Mouse (Mus musculus): ENCODE data around the gene Ppm1m. TPM values are rescaled to one million over a fixed set of nuclear protein-coding genes. Genes with fewer than 3 reads are reported as not detected.

Ppm1m gene
- polyA plus RNA-seq, 1 experiment = 42.1 TPM

GRCm38 (mm10) chr9:106167703-106168102 is 31.8 kb downstream of the Ppm1m start:
- Histone ChIP-seq H3K4me1 (ENCODE audit: control insufficient read depth, insufficient read depth, low read length) (no peaks in the 10 kb centered on the region; the same call in 1 of the 2 replicates), H3K4me3 (ENCODE audit: insufficient read depth, low read length) (no peak overlapping the region), H3K27ac (ENCODE audit: insufficient read depth, low read length) (no peak overlapping the region)
- TF ChIP-seq CTCF (IDR thresholded peaks at IDR 0.05; ENCODE audit: extremely low read depth, insufficient read depth, low read length) (no peak), POLR2A (IDR thresholded peaks at IDR 0.05; ENCODE audit: extremely low read depth, insufficient read depth, low read length) (no peak)

- no peaks in the 10 kb centered on the region; the same call in 1 of the 2 replicates for H3K4me1 ChIP-seq (ENCODE audit: control insufficient read depth, insufficient read depth, low read length)
- H3K4me3 ChIP-seq (ENCODE audit: insufficient read depth, low read length) = no peak overlapping the region
- TF ChIP-seq POLR2A (IDR thresholded peaks at IDR 0.05; ENCODE audit: extremely low read depth, insufficient read depth, low read length) (no peak), CTCF (IDR thresholded peaks at IDR 0.05; ENCODE audit: extremely low read depth, insufficient read depth, low read length) (no peak)
- H3K27ac ChIP-seq (ENCODE audit: insufficient read depth, low read length) = no peak overlapping the region
Measured at GRCm38 (mm10) chr9:106167241-106167640, 32.3 kb downstream of the Ppm1m start.

DNA sequence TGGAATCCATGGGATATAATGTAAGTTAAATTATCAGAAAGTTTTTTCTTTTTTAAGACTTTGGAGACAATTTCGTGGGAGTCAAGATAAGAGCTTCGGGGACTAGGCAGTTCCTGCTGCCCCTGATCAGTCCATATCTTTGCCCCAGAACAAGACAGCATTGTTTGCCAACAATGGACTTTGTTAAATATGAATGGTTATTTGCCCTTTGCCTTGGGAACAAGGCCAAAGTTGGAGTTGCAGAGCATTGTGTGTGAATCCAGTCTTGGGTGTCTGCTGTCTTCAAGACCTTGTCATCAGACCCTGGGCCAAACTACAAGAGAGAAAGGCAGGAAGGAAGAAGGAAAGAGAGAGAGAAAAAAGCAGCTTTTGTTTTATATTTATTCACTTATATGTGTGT is 32.8 kb downstream of the Ppm1m start:
- Histone ChIP-seq H3K4me1 (ENCODE audit: control insufficient read depth, insufficient read depth, low read length) (no peaks in the 10 kb centered on the region; the same call in 1 of the 2 replicates), H3K27ac (ENCODE audit: insufficient read depth, low read length) (no peak overlapping the region), H3K4me3 (ENCODE audit: insufficient read depth, low read length) (no peak overlapping the region)
- TF ChIP-seq CTCF (IDR thresholded peaks at IDR 0.05; ENCODE audit: extremely low read depth, insufficient read depth, low read length) (no peak), POLR2A (IDR thresholded peaks at IDR 0.05; ENCODE audit: extremely low read depth, insufficient read depth, low read length) (no peak)

- no peaks in the 10 kb centered on the region for H3K4me1 ChIP-seq (ENCODE audit: control insufficient read depth, insufficient read depth, low read length)
- TF ChIP-seq CTCF (IDR thresholded peaks at IDR 0.05; ENCODE audit: extremely low read depth, insufficient read depth, low read length) (no peak), POLR2A (IDR thresholded peaks at IDR 0.05; ENCODE audit: extremely low read depth, insufficient read depth, low read length) (no peak)
- peak overlapping the region; percentile 74 for H3K4me3 ChIP-seq (ENCODE audit: insufficient read depth, low read length)
- H3K27ac ChIP-seq (ENCODE audit: insufficient read depth, low read length) = peak overlapping the region; percentile 93; the same call in 1 of the 2 replicates
Measured at GRCm38 (mm10) chr9:106160426-106160825, 39.1 kb downstream of the Ppm1m start.

DNA sequence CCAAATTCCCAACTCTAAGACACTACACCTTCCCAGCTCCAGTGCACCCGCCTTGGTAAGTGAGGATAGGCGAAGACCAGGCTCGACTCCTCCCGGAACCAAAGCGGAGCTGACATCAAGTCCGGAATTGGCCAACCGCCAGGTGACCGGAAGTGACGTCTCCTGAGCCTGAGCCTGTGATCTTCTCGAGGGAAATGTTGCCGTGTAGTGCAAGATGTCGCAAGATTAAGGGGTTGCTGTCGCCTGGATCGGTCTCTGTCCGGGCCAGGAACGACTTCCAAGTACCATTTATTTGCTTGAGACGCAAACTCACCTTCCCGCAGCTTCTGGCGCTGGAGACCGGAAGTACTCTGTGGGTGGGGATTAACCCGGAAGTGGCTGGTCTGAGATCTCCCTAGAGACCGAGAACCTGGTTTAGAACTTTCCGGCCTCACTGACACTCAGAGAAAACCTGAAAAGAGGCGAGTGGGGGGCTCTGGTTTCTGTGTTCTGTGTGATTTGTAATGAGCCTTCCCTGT is 39.7 kb downstream of the Ppm1m start:
- peak overlapping the region; percentile 74 for H3K4me3 ChIP-seq (ENCODE audit: insufficient read depth, low read length)
- H3K27ac ChIP-seq (ENCODE audit: insufficient read depth, low read length) = peak overlapping the region; percentile 93
- TF ChIP-seq POLR2A (IDR thresholded peaks at IDR 0.05; ENCODE audit: extremely low read depth, insufficient read depth, low read length) = peak; percentile 53; the same call in 1 of the 2 replicates
- no peak for TF ChIP-seq CTCF (IDR thresholded peaks at IDR 0.05; ENCODE audit: extremely low read depth, insufficient read depth, low read length)
- no peaks in the 10 kb centered on the region for H3K4me1 ChIP-seq (ENCODE audit: control insufficient read depth, insufficient read depth, low read length)

- TF ChIP-seq POLR2A (IDR thresholded peaks at IDR 0.05; ENCODE audit: extremely low read depth, insufficient read depth, low read length) = no peak
- TF ChIP-seq CTCF (IDR thresholded peaks at IDR 0.05; ENCODE audit: extremely low read depth, insufficient read depth, low read length) = no peak
- Histone ChIP-seq H3K4me3 (ENCODE audit: insufficient read depth, low read length) (peak overlapping the region; percentile 74; the same call in 1 of the 2 replicates), H3K4me1 (ENCODE audit: control insufficient read depth, insufficient read depth, low read length) (no peaks in the 10 kb centered on the region), H3K27ac (ENCODE audit: insufficient read depth, low read length) (no peak overlapping the region)
Measured at GRCm38 (mm10) chr9:106159237-106159636, 40.3 kb downstream of the Ppm1m start.

DNA sequence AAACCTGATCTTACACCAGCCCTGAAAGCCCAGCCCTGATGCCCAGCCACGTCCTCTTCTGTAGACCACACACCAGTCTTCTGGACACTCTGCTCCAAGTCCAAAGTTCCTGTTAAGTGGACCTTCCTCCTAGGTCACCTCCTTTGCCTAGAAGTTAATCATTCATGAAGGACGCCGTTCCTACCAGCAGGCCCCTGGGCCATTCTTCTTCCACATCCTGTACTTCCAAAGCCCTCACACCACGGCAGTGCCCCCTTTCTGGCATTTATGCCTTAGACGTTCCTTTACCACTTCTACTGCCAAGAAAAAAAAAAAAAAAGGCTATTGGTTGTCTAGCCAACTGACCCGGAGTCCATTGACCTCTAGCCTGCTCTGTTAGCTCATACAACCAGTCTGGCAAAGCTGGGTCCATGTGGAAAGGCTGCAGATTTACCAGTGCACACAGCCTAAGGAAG is 41.5 kb downstream of the Ppm1m start, which contains the start of gene Glyctk:
Glyctk (minus strand) TSS at position 102 of the 455 bp plus-strand sequence.
- TF ChIP-seq CTCF (IDR thresholded peaks at IDR 0.05; ENCODE audit: extremely low read depth, insufficient read depth, low read length) = no peak
- no peak for TF ChIP-seq POLR2A (IDR thresholded peaks at IDR 0.05; ENCODE audit: extremely low read depth, insufficient read depth, low read length)
- H3K27ac ChIP-seq (ENCODE audit: insufficient read depth, low read length) = no peak within 1 kb of the TSS
- no peaks in the 10 kb centered on the region for H3K4me1 ChIP-seq (ENCODE audit: control insufficient read depth, insufficient read depth, low read length)
- no peak within 1 kb of the TSS for H3K4me3 ChIP-seq (ENCODE audit: insufficient read depth, low read length)

DNA sequence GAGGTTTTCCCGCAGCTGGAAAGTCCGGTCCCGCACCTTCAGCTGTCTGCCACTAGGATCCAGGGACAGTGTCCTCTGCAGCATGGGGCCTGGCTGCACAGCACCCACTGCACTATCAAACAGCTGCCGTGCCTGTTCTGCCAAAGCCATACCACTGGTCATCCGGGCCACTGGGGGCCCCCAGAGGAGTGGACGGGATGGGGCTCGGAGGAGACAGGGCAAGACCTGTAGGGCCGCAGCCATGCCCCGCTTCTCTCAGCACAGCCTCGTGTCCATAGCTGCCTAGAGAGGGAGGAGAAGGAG is 42.0 kb downstream of the Ppm1m start:
- Histone ChIP-seq H3K27ac (ENCODE audit: insufficient read depth, low read length) (no peak overlapping the region), H3K4me1 (ENCODE audit: control insufficient read depth, insufficient read depth, low read length) (no peaks in the 10 kb centered on the region), H3K4me3 (ENCODE audit: insufficient read depth, low read length) (no peak overlapping the region)
- TF ChIP-seq CTCF (IDR thresholded peaks at IDR 0.05; ENCODE audit: extremely low read depth, insufficient read depth, low read length) = no peak

DNA sequence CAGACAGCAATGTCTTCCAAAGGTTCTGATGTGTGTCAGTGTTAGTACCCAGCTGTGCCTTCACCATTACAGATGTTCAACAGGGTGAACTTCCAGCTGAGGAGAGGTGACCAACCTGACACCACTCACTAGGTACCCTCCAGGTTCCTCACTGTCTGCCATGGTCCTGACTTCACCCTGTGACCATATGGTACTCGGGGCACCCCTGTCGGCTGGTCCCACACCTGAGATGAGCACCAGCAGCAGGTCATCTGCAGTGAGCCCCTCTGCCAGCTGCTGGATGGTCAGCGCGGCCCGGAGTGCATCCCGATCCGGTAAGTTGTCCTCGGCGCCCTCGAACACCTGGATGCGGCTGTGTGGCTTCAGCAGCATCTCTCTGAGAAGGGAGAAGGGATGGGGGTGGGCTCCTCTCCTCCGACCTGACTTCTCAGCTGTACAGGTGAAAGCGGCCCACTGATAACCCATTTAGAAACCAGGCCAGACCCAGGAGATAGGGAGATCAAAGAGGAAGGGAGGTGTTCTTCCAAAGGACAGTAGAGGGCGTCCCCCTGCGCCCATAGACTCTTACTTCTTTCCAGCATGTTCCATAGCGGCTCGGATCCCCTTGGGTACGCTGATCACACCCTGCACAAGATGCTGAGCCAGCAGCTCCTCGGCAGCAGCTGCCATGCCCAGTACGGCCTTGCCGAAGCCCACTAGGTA is 42.5 kb downstream of the Ppm1m start:
- no peak overlapping the region for H3K27ac ChIP-seq (ENCODE audit: insufficient read depth, low read length)

DNA sequence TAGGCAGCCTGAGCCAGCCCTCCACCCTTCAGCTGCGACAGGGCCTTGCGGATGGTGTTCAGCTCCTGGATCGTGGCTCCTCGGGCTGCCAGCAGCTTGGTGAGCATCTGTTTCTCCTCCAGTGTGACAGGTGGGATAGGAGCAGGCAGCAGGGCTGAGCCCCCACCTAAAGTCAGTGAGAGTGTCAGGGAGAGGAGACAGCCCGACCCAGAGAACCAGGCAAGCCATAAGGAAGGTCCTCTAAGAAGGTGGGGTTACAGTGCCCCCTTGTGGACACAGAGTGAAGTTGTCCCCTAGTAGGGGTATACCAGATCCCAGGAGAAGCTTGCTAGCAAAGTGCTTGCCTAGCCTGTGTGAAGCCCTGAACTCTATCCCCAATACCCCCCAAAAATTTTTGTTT is 43.1 kb downstream of the Ppm1m start:
- H3K27ac ChIP-seq (ENCODE audit: insufficient read depth, low read length) = no peak overlapping the region
- peak; percentile 38 for TF ChIP-seq CTCF (IDR thresholded peaks at IDR 0.05; ENCODE audit: extremely low read depth, insufficient read depth, low read length)
- TF ChIP-seq POLR2A (IDR thresholded peaks at IDR 0.05; ENCODE audit: extremely low read depth, insufficient read depth, low read length) = no peak
- no peaks in the 10 kb centered on the region for H3K4me1 ChIP-seq (ENCODE audit: control insufficient read depth, insufficient read depth, low read length)
- H3K4me3 ChIP-seq (ENCODE audit: insufficient read depth, low read length) = no peak overlapping the region

More for the DNA sequence above, 42.5 kb downstream of the Ppm1m start:
- Histone ChIP-seq H3K4me3 (ENCODE audit: insufficient read depth, low read length) (no peak overlapping the region), H3K4me1 (ENCODE audit: control insufficient read depth, insufficient read depth, low read length) (no peaks in the 10 kb centered on the region)
- TF ChIP-seq POLR2A (IDR thresholded peaks at IDR 0.05; ENCODE audit: extremely low read depth, insufficient read depth, low read length) = no peak
- no peak for TF ChIP-seq CTCF (IDR thresholded peaks at IDR 0.05; ENCODE audit: extremely low read depth, insufficient read depth, low read length)
